Mouse (Mus musculus) natural killer cell, adult 2 months (primary cell): ENCODE measurements at regions not wholly inside any gene's neighbourhood (a gene's known extent, or its start where the extent isn't known, plus 50 kb on each side); places are given as distances from the start of the nearest gene placed in this dataset.

Source experiments
- DNase-seq, 2 experiments: peaks; one replicate each; pipeline ENCODE4 v3.0.0; 2022; ENCODE audit warnings: low spot score in 2 of 2

DNA sequence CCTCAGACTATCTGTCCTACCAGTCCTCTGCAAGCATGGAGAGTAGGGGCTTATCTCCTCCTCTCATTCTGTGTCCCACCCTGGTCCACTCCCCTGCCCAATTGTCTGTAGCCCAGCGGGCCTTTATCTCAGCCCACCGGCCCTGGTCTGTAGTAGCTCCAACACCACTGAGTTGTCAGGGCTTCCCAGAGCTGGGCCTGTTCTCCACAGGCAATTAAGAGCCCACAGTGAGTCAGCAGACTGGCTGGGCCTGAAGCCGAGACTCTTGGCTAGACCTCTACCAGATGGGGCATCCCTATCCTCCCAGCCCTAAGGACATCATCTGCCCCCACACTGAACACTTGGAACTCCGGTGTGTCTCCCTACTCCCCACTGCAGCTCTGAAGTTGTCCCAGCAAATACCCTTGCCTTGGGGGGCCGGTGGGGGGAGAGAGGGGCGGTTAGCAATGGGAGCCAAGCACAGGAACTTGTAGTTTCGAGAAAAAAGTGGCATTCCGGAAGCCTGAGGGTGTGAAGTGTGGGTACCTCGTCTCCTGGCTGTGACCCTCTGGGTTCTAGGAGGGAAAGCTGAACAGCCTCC is 64.7 kb upstream of the Dlg1 start:
- no peak for DNase-seq

DNA sequence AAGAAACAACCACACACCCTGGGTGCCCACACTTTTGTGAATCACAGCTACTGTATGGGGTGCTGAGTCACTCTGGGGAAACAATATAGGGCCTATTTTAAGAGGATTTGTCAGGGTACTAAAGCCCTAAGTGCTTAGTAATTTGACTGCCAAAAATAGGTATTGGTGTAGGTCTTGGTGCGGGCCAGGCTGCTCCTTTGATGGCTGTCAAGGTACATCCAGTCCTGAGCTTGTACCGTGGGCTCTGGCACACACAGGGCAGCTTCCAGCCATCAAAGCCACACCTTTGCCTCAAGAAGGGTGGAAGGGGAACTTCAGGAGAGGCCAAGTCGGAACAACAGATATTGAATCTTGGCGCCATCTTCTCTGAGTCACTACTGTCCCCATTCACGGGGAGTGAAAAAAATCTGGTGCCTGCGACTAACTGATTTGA is 64.2 kb upstream of the Dlg1 start:
- DNase-seq = no peak

GRCm38 (mm10) chr16:31601278-31601677 is 62.0 kb upstream of the Dlg1 start:
- DNase-seq = no peak

- DNase-seq = no peak
Observed at GRCm38 (mm10) chr16:31603185-31603584, 60.1 kb upstream of the Dlg1 start.

DNA sequence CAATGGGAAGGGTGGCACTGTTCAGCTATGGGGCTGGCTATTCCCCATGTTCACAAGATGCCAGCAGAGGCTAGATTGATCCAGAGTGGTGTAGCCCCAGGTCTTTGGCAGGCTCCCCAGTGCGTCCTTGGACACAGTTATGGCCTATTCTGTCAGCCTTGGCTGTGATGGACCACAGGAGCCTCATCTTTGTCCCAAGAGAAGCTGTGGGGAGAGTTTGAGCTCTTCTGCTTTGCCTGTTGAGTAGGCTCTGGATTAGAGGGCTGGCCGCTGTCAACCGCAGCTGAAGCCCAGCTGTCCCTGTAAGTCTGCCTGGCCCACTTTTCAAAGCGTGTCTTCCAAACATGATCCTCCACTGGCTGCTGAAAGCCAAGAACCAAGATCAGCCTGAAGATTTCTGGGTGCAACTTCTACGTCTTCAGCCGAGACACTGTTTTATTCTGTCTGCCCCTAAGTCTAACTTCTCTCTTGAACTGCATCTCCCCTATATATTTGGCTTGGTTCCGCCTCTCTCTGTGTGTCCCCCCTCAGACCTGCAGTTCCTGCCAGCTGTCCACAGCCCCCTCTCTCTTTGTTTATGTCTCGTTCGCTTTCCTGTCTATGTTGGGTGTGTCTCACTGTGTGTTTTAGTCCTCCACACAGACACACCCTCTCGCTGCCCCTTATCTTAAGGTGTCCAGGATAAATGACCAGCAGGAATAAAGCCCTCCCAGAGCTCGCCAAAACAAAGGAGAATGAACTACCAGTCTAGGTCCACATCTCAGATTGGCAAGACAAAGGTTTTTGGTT is 56.7 kb upstream of the Dlg1 start:
- no peak for DNase-seq

DNA sequence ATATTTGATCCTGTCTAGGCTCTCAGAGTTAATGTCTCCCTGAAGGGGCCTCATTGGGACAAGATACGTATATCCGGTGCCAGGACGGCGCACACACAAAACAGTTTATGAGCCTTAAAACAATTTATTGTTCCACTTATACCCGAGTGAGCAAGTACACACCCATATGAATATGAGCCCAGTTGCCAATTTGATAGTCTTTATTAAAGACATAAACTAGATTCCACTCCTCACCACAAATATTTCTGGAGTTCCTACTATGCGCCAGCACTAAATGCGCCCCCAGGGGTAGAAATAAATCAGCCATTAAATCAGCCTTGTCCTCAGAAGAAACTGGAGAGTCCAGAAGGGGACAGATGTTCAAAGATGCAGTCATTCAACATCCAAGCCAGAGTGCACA is 54.3 kb upstream of the Dlg1 start:
- no peak for DNase-seq

DNA sequence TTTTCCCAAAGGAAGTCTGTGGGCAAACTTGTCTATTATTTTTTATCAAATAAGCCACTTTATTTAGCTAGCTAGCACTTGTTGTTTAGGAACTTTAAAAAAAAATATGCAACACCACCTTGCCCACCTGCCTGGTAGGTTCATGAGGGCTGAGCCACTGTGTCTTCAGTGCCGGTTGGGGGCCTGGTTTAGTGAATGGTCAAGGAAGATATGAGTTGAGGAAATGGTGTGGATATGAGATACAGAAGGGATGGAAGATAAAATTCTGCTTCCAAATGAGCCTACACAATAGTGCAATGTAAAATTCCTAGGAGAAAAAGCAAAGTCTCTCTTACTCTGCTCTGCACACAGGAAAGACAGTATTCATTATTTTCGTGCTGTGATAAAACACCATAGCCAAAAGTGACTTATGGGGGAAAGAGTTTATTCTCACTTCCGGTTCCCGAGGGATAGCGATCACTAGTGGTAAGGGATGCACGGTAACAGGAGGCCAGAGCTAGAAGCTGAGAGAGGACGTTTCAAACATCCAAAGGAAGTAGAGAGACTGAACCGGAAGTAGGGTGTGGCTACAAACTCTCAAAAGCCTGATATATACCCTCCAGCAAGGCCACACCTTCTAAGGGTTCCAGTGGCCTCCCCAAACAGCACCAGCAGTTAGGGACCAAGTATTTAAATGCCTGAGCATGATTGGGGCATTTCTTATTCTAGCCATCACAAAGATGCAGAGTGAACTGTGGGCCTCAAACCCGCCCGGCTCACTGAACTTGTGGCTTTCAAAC is 53.7 kb upstream of the Dlg1 start:
- DNase-seq = no peak
